Mouse (Mus musculus): ENCODE measurements around the gene Mrpl58. TPM values are rescaled to one million over a fixed set of nuclear protein-coding genes. Genes with fewer than 3 reads are reported as not detected.
"Not testable (repeated sequence)": the region's sequence is repeated elsewhere in the genome, so short reads cannot be mapped to it uniquely, and the experiment has no call there.

Gene Mrpl58
- total RNA-seq, 2 experiments from 2014 or later = 12.6 to 16.6 TPM

DNA sequence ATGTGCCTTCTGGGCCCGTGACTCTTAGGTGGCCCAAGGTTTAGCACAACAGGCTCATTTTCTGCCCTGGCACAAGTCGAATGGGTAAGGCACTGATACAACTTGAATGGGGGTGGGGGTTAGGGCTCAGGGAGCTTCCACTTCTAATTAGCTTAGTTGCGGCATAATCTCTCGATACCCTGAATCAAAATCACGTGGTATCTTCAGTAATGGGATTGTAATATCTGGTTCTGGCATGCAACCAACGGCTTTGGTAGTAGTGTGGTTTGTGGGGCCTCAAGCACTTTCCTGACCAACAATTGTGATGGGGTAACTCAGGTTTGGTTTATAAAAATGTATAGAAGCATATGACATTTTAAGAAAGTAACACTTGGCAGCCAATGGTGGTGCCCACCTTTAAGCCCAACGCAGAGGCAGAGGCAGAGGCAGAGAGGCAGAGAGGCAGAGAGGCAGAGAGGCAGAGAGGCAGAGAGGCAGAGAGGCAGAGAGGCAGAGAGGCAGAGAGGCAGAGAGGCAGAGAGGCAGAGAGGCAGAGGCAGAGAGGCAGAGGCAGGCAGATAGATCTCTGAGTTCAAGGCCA, 48.8 kb downstream of the Mrpl58 start:
- no peak for ATAC-seq (replicated peaks; ENCODE audit: low FRiP score, poor library complexity, severe bottlenecking)

- ATAC-seq (replicated peaks; ENCODE audit: low FRiP score, poor library complexity, severe bottlenecking) = no peak
These were observed 49.8 kb downstream of the Mrpl58 start for GRCm38 (mm10) chr11:115453306-115453705.

- not testable (repeated sequence) for ATAC-seq (replicated peaks; ENCODE audit: low FRiP score, poor library complexity, severe bottlenecking)
These were observed 51.3 kb downstream of the Mrpl58 start for GRCm38 (mm10) chr11:115454822-115455221.

- no peak for ATAC-seq (replicated peaks; ENCODE audit: low FRiP score, poor library complexity, severe bottlenecking)
These were observed 52.1 kb downstream of the Mrpl58 start for GRCm38 (mm10) chr11:115455619-115456018.

DNA sequence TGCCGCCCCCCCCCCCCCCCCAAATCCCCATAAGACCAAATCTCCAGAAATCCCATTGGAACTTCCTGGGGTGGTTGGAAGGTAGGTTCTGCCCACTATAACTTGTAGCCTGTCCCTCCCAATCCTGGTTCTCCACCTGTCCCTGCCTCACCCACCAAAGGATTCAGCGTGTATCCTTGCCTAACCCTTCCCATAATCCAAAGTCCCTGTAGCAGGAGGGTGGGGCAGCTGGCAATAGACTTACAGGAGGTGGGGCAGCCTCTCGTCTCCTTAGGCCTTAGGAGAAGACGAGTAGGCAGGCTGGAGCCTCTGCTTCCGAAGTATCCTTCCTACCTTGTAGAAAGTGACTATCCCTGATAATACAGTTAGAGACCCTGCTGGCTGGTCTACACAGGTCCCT, 52.6 kb downstream of the Mrpl58 start:
- ATAC-seq (replicated peaks; ENCODE audit: low FRiP score, poor library complexity, severe bottlenecking) = no peak

DNA sequence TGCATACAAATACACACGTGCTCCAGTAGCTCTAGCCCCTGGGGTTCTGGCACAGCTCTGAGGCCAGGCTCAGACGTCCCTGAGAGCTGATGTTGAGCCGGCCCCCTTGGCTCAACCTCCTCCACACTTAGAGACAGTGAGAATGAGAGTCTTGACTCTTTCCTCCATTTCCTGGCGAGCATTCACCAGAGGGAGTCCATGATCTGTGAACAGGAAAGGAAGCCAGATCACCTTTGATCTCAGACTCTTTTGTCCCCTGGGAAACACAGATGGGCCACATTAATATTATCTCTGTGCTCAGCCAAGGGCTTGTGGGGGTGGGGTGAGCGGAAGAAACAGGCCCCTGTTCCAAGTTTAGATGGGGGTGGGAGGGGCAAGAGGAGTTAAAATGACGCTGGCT, 53.9 kb downstream of the Mrpl58 start:
- ATAC-seq (replicated peaks; ENCODE audit: low FRiP score, poor library complexity, severe bottlenecking) = no peak

DNA sequence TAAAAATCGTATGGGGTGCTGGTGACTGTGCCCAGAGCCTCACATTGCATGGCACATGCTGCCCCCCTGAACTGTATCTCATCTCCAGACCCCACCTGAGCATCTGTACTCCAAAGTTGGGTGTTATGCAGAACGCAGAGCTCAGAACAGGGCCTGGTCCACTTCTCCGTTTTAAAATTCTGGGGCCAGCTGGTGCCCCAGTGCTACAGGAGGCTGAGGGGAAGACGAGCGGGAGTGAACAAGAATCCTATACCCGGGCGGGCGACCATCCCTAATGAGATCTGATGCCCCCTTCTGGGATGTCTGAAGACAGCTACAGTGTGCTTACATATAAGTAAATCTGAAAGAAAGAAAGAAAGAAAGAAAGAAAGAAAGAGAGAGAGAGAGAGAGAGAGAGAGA, 57.4 kb downstream of the Mrpl58 start:
- no peak for ATAC-seq (replicated peaks; ENCODE audit: low FRiP score, poor library complexity, severe bottlenecking)

- no peak for ATAC-seq (replicated peaks; ENCODE audit: low FRiP score, poor library complexity, severe bottlenecking)
These were observed 58.3 kb downstream of the Mrpl58 start for GRCm38 (mm10) chr11:115461846-115462242.

Other genes with a start within 250 kb of the Mrpl58 start
- 15.1 and 16.8 TPM in 2 replicates for gene Slc9a3r1, start 240.4 kb upstream of the Mrpl58 start, total RNA-seq (2015; ENCODE audit: low replicate concordance)
- gene Slc9a3r1, start 240.4 kb upstream of the Mrpl58 start, total RNA-seq (2017; ENCODE audit: low replicate concordance) = 13.1 and 13.7 TPM in 2 replicates
- gene Tmem104, start 216.3 kb upstream of the Mrpl58 start, total RNA-seq (2015; ENCODE audit: low replicate concordance) = 5.0 and 6.3 TPM in 2 replicates
- 0.64 and 6.3 TPM in 2 replicates for gene Tmem104, start 216.3 kb upstream of the Mrpl58 start, total RNA-seq (2017; ENCODE audit: low replicate concordance)
- 9.2 and 11.2 TPM in 2 replicates for gene Nat9, start 215.9 kb upstream of the Mrpl58 start, total RNA-seq (2015; ENCODE audit: low replicate concordance)
- gene Nat9, start 215.9 kb upstream of the Mrpl58 start, total RNA-seq (2017; ENCODE audit: low replicate concordance) = 2.3 TPM in 1 of 2 replicates, not detected in the other
- not detected in 2 replicates for gene Grin2c, start 136.5 kb upstream of the Mrpl58 start, total RNA-seq (2015; ENCODE audit: low replicate concordance)
- gene Grin2c, start 136.5 kb upstream of the Mrpl58 start, total RNA-seq (2017; ENCODE audit: low replicate concordance) = not detected in 2 replicates
- 1.3 and 16.6 TPM in 2 replicates for gene Fdxr, start 126.7 kb upstream of the Mrpl58 start, total RNA-seq (2015; ENCODE audit: low replicate concordance)
- 1.4 and 3.2 TPM in 2 replicates for gene Fdxr, start 126.7 kb upstream of the Mrpl58 start, total RNA-seq (2017; ENCODE audit: low replicate concordance)
- gene Fads6, start 106.1 kb upstream of the Mrpl58 start, total RNA-seq (2015; ENCODE audit: low replicate concordance) = not detected in 2 replicates
- 0.45 and 0.64 TPM in 2 replicates for gene Fads6, start 106.1 kb upstream of the Mrpl58 start, total RNA-seq (2017; ENCODE audit: low replicate concordance)
- gene Otop2, start 96.6 kb upstream of the Mrpl58 start, total RNA-seq (2015; ENCODE audit: low replicate concordance) = not detected in 2 replicates
- gene Otop2, start 96.6 kb upstream of the Mrpl58 start, total RNA-seq (2017; ENCODE audit: low replicate concordance) = not detected in 2 replicates
- not detected in 2 replicates for gene Ush1g, start 81.7 kb upstream of the Mrpl58 start, total RNA-seq (2015; ENCODE audit: low replicate concordance)
- not detected in 2 replicates for gene Ush1g, start 81.7 kb upstream of the Mrpl58 start, total RNA-seq (2017; ENCODE audit: low replicate concordance)
- not detected in 2 replicates for gene Otop3, start 69.0 kb upstream of the Mrpl58 start, total RNA-seq (2015; ENCODE audit: low replicate concordance)
- not detected in 2 replicates for gene Otop3, start 69.0 kb upstream of the Mrpl58 start, total RNA-seq (2017; ENCODE audit: low replicate concordance)
- not detected in 2 replicates for gene Hid1, start 36.0 kb upstream of the Mrpl58 start, total RNA-seq (2015; ENCODE audit: low replicate concordance)
- not detected in 2 replicates for gene Hid1, start 36.0 kb upstream of the Mrpl58 start, total RNA-seq (2017; ENCODE audit: low replicate concordance)
- gene Cdr2l, start 21.8 kb upstream of the Mrpl58 start, total RNA-seq (2015; ENCODE audit: low replicate concordance) = not detected in 2 replicates
- not detected in 2 replicates for gene Cdr2l, start 21.8 kb upstream of the Mrpl58 start, total RNA-seq (2017; ENCODE audit: low replicate concordance)
- gene Atp5h, start 16.2 kb downstream of the Mrpl58 start, total RNA-seq (2015; ENCODE audit: low replicate concordance) = 520 and 620 TPM in 2 replicates
- 410 and 415 TPM in 2 replicates for gene Atp5h, start 16.2 kb downstream of the Mrpl58 start, total RNA-seq (2017; ENCODE audit: low replicate concordance)
- gene Kctd2, start 16.4 kb downstream of the Mrpl58 start, total RNA-seq (2015; ENCODE audit: low replicate concordance) = 4.2 and 14.1 TPM in 2 replicates
- 8.3 and 16.9 TPM in 2 replicates for gene Kctd2, start 16.4 kb downstream of the Mrpl58 start, total RNA-seq (2017; ENCODE audit: low replicate concordance)
- not detected in 2 replicates for gene Trim80, start 36.8 kb downstream of the Mrpl58 start, total RNA-seq (2015; ENCODE audit: low replicate concordance)
- gene Trim80, start 36.8 kb downstream of the Mrpl58 start, total RNA-seq (2017; ENCODE audit: low replicate concordance) = not detected in 2 replicates
- gene Slc16a5, start 58.7 kb downstream of the Mrpl58 start, total RNA-seq (2015; ENCODE audit: low replicate concordance) = not detected in 2 replicates
- 1.0 TPM in 1 of 2 replicates, not detected in the other for gene Slc16a5, start 58.7 kb downstream of the Mrpl58 start, total RNA-seq (2017; ENCODE audit: low replicate concordance)
- gene Armc7, start 71.9 kb downstream of the Mrpl58 start, total RNA-seq (2015; ENCODE audit: low replicate concordance) = 1.8 TPM in 1 of 2 replicates, not detected in the other
- 2.7 TPM in 2 replicates for gene Armc7, start 71.9 kb downstream of the Mrpl58 start, total RNA-seq (2017; ENCODE audit: low replicate concordance)
- gene Nt5c, start 88.1 kb downstream of the Mrpl58 start, total RNA-seq (2015; ENCODE audit: low replicate concordance) = 13.0 and 22.3 TPM in 2 replicates
- gene Nt5c, start 88.1 kb downstream of the Mrpl58 start, total RNA-seq (2017; ENCODE audit: low replicate concordance) = 9.8 and 37.2 TPM in 2 replicates
- gene Jpt1, start 110.6 kb downstream of the Mrpl58 start, total RNA-seq (2015; ENCODE audit: low replicate concordance) = 168 and 177 TPM in 2 replicates
- gene Jpt1, start 110.6 kb downstream of the Mrpl58 start, total RNA-seq (2017; ENCODE audit: low replicate concordance) = 225 and 235 TPM in 2 replicates
- gene Sumo2, start 132.5 kb downstream of the Mrpl58 start, total RNA-seq (2015; ENCODE audit: low replicate concordance) = 450 and 609 TPM in 2 replicates
- 286 and 389 TPM in 2 replicates for gene Sumo2, start 132.5 kb downstream of the Mrpl58 start, total RNA-seq (2017; ENCODE audit: low replicate concordance)
- 78.9 and 133 TPM in 2 replicates for gene Nup85, start 160.7 kb downstream of the Mrpl58 start, total RNA-seq (2015; ENCODE audit: low replicate concordance)
- gene Nup85, start 160.7 kb downstream of the Mrpl58 start, total RNA-seq (2017; ENCODE audit: low replicate concordance) = 141 and 174 TPM in 2 replicates
- 10.1 and 22.2 TPM in 2 replicates for gene Mrps7, start 200.2 kb downstream of the Mrpl58 start, total RNA-seq (2015; ENCODE audit: low replicate concordance)
- gene Mrps7, start 200.2 kb downstream of the Mrpl58 start, total RNA-seq (2017; ENCODE audit: low replicate concordance) = 5.1 and 12.3 TPM in 2 replicates
- gene Gga3, start 200.3 kb downstream of the Mrpl58 start, total RNA-seq (2015; ENCODE audit: low replicate concordance) = 18.0 and 20.9 TPM in 2 replicates
- 20.7 and 33.2 TPM in 2 replicates for gene Gga3, start 200.3 kb downstream of the Mrpl58 start, total RNA-seq (2017; ENCODE audit: low replicate concordance)
- 62.3 and 66.7 TPM in 2 replicates for gene Mif4gd, start 209.2 kb downstream of the Mrpl58 start, total RNA-seq (2015; ENCODE audit: low replicate concordance)
- gene Mif4gd, start 209.2 kb downstream of the Mrpl58 start, total RNA-seq (2017; ENCODE audit: low replicate concordance) = 36.5 and 69.8 TPM in 2 replicates
- 3.2 and 7.1 TPM in 2 replicates for gene Slc25a19, start 224.5 kb downstream of the Mrpl58 start, total RNA-seq (2015; ENCODE audit: low replicate concordance)
- 2.0 and 6.4 TPM in 2 replicates for gene Slc25a19, start 224.5 kb downstream of the Mrpl58 start, total RNA-seq (2017; ENCODE audit: low replicate concordance)